Mouse (Mus musculus): Measurements from ENCODE around the gene Ada. TPM values are rescaled to one million over a fixed set of nuclear protein-coding genes. Genes with fewer than 3 reads are reported as not detected.

The Ada gene
- total and polyA plus RNA-seq, 3 experiments = 18.0 to 24.0 (median 19.9) TPM

DNA sequence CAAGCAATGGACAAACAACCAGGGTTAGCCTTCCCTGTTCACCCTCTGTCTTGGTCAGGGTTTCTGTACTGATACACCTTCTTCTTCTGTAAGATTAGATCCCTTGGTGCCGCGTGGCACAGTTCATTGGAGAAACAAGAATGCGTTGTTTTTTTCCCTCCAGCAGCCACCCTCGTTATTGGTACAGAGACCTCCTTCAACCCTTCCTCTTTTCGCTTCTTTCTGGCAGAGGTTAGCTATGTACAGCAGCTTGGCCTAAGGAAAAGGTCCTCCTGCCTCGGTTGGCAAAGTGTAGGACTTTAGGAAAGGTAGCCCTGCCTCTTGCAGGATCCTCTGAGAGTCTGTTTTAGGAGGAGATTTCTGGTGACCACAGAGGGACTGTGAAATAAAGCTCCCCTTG lies 10.6 kb upstream of the Ada start:
- no peaks in the 10 kb centered on the region for H3K36me3 ChIP-seq (replicated peaks in 1 of 2; ENCODE audit: control insufficient read depth in 1 of 2, insufficient read depth in 1 of 2, low read length in 1 of 2)
- no peak overlapping the region for H3K27ac ChIP-seq (ENCODE audit: insufficient read depth, low read depth)
- in situ Hi-C loops (cut with MboI; ENCODE audit: low pct_ligation_motif_present, low pct_unique_long_range_greater_than_20kb, low sequenced_read_pairs) (no loop called here), dilution Hi-C loops (cut with MboI; ENCODE audit: extremely low pct_ligation_motif_present, extremely low pct_unique_long_range_greater_than_20kb, low sequenced_read_pairs) (no loop called here)
- H3K79me2 ChIP-seq (replicated peaks; ENCODE audit: control insufficient read depth, extremely low read depth, insufficient read depth, poor library complexity, severe bottlenecking) = no peaks in the 10 kb centered on the region
- no peak overlapping the region for H3K9ac ChIP-seq (ENCODE audit: insufficient read depth, low read depth)
- no peak for TF ChIP-seq USF1 (IDR thresholded peaks at IDR 0.05; ENCODE audit: low read depth, low read length)
- TF ChIP-seq RCOR1 (conservative IDR thresholded peaks at IDR 0.05; ENCODE audit: low read depth, low read length) = no peak
- no peak for TF ChIP-seq MXI1 (IDR thresholded peaks at IDR 0.05; ENCODE audit: low read depth, low read length)
- no peak for TF ChIP-seq JUND (conservative IDR thresholded peaks at IDR 0.05; ENCODE audit: low read depth, low read length)
- TF ChIP-seq MAFK (IDR thresholded peaks at IDR 0.05; ENCODE audit: insufficient replicate concordance, low read length) = no peak
- TF ChIP-seq ETS1 (conservative IDR thresholded peaks at IDR 0.05; ENCODE audit: low read depth, low read length) = no peak
- TF ChIP-seq TCF12 (IDR thresholded peaks at IDR 0.05; ENCODE audit: low read depth, low read length) = no peak
- TF ChIP-seq MAX (IDR thresholded peaks at IDR 0.05; ENCODE audit: low read length) = no peak
- no peak for TF ChIP-seq GABPA (IDR thresholded peaks at IDR 0.05; ENCODE audit: insufficient replicate concordance, low read depth, low read length)
- TF ChIP-seq CHD2 (IDR thresholded peaks at IDR 0.05; ENCODE audit: low read length) = no peak
- no peak for TF ChIP-seq USF2 (conservative IDR thresholded peaks at IDR 0.05; ENCODE audit: low read depth, low read length)
- TF ChIP-seq PAX5 (IDR thresholded peaks at IDR 0.05; ENCODE audit: low read length) = no peak
- TF ChIP-seq UBTF (IDR thresholded peaks at IDR 0.05; ENCODE audit: low read depth, low read length) = no peak
- TF ChIP-seq TBP (conservative IDR thresholded peaks at IDR 0.05; ENCODE audit: low read depth, low read length) = no peak
- no peak for DNase-seq (ENCODE audit: extremely low read depth)
- H3K4me1 ChIP-seq (ENCODE audit: control insufficient read depth in 1 of 2, insufficient read depth in 2 of 2) = no peaks in the 10 kb centered on the region
- H3K27me3 ChIP-seq (replicated peaks) = no peaks in the 10 kb centered on the region
- H3K4me3 ChIP-seq (replicated peaks in 1 of 3; ENCODE audit: low read depth in 2 of 3, low read length in 2 of 3, poor library complexity in 1 of 3) = no peak overlapping the region
- no peaks in the 10 kb centered on the region for H3K9me3 ChIP-seq (replicated peaks; ENCODE audit: low read length)
- no peak overlapping the region for H3K4me2 ChIP-seq (ENCODE audit: insufficient read depth, low read depth, poor library complexity, severe bottlenecking)

GRCm38 (mm10) chr2:163758146-163758545 lies 8.1 kb upstream of the Ada start:
- in situ Hi-C loops (cut with MboI; ENCODE audit: low pct_ligation_motif_present, low pct_unique_long_range_greater_than_20kb, low sequenced_read_pairs) = no loop called here
- Histone ChIP-seq H3K79me2 (replicated peaks; ENCODE audit: control insufficient read depth, extremely low read depth, insufficient read depth, poor library complexity, severe bottlenecking) (no peaks in the 10 kb centered on the region), H3K27ac (ENCODE audit: insufficient read depth, low read depth) (no peak overlapping the region), H3K4me2 (ENCODE audit: insufficient read depth, low read depth, poor library complexity, severe bottlenecking) (no peak overlapping the region), H3K4me1 (ENCODE audit: control insufficient read depth in 1 of 2, insufficient read depth in 2 of 2) (no peaks in the 10 kb centered on the region), H3K27me3 (replicated peaks) (no peaks in the 10 kb centered on the region), H3K4me3 (replicated peaks in 1 of 3; ENCODE audit: low read depth in 2 of 3, low read length in 2 of 3, poor library complexity in 1 of 3) (no peak overlapping the region), H3K36me3 (replicated peaks in 1 of 2; ENCODE audit: control insufficient read depth in 1 of 2, insufficient read depth in 1 of 2, low read length in 1 of 2) (no peaks in the 10 kb centered on the region), H3K9ac (ENCODE audit: insufficient read depth, low read depth) (no peak overlapping the region), H3K9me3 (replicated peaks; ENCODE audit: low read length) (no peaks in the 10 kb centered on the region)
- dilution Hi-C loops (cut with MboI; ENCODE audit: extremely low pct_ligation_motif_present, extremely low pct_unique_long_range_greater_than_20kb, low sequenced_read_pairs) = no loop called here
- TF ChIP-seq E2F4 (IDR thresholded peaks at IDR 0.05; ENCODE audit: insufficient replicate concordance, low read depth, low read length) = no peak
- no peak for TF ChIP-seq TCF12 (IDR thresholded peaks at IDR 0.05; ENCODE audit: low read depth, low read length)
- TF ChIP-seq MAZ (IDR thresholded peaks at IDR 0.05; ENCODE audit: low read depth, low read length) = no peak
- no peak for TF ChIP-seq JUND (conservative IDR thresholded peaks at IDR 0.05; ENCODE audit: low read depth, low read length)
- no peak for TF ChIP-seq RAD21 (IDR thresholded peaks at IDR 0.05; ENCODE audit: low read depth, low read length)
- no peak for TF ChIP-seq ZC3H11A (IDR thresholded peaks at IDR 0.05; ENCODE audit: low read depth, low read length)
- no peak for TF ChIP-seq MAFK (IDR thresholded peaks at IDR 0.05; ENCODE audit: insufficient replicate concordance, low read length)
- TF ChIP-seq JUN (IDR thresholded peaks at IDR 0.05; ENCODE audit: insufficient read depth, low read depth, low read length) = no peak
- TF ChIP-seq USF2 (conservative IDR thresholded peaks at IDR 0.05; ENCODE audit: low read depth, low read length) = no peak
- no peak for TF ChIP-seq CHD2 (IDR thresholded peaks at IDR 0.05; ENCODE audit: low read length)
- no peak for TF ChIP-seq EP300 (IDR thresholded peaks at IDR 0.05; ENCODE audit: low read length)
- no peak for TF ChIP-seq CHD1 (IDR thresholded peaks at IDR 0.05; ENCODE audit: low read depth, low read length)
- no peak for TF ChIP-seq KAT2A (IDR thresholded peaks at IDR 0.05; ENCODE audit: insufficient replicate concordance, low read length)
- TF ChIP-seq MAX (IDR thresholded peaks at IDR 0.05; ENCODE audit: low read length) = no peak
- no peak for TF ChIP-seq ZKSCAN1 (IDR thresholded peaks at IDR 0.05; ENCODE audit: borderline replicate concordance, low read depth, low read length)
- TF ChIP-seq ELF1 (IDR thresholded peaks at IDR 0.05; ENCODE audit: low read depth, low read length) = no peak
- no peak for TF ChIP-seq SMC3 (IDR thresholded peaks at IDR 0.05; ENCODE audit: low read depth, low read length)
- TF ChIP-seq BHLHE40 (IDR thresholded peaks at IDR 0.05; ENCODE audit: low read depth, low read length) = no peak
- no peak for TF ChIP-seq HCFC1 (IDR thresholded peaks at IDR 0.05; ENCODE audit: low read depth, low read length)
- no peak for TF ChIP-seq RCOR1 (conservative IDR thresholded peaks at IDR 0.05; ENCODE audit: low read depth, low read length)
- DNase-seq (ENCODE audit: extremely low read depth) = no peak

All from CH12.LX (cell line).